Mouse (Mus musculus) right cerebral cortex, adult 2 months (tissue): Measurements from ENCODE around the gene Tshz3.

Experiments
- DNase-seq, 2 experiments: peaks; one replicate each; pipeline ENCODE4 v3.0.0; 2021 to 2022; ENCODE audit warnings: low spot score in 2 of 2

The Tshz3 gene

GRCm38 (mm10) chr7:36696406-36697117, 1.4 kb upstream of the Tshz3 start:
- peak; percentile 57 to 72 for DNase-seq

- DNase-seq = no peak
These were observed 631 bp upstream of the Tshz3 start for GRCm38 (mm10) chr7:36697118-36697855.

GRCm38 (mm10) chr7:36698589-36698946, 650 bp downstream of the Tshz3 start:
- DNase-seq = no peak

GRCm38 (mm10) chr7:36699001-36699987, 1.4 kb downstream of the Tshz3 start:
- no peak for DNase-seq

GRCm38 (mm10) chr7:36706636-36707035, 8.7 kb downstream of the Tshz3 start:
- DNase-seq = no peak

GRCm38 (mm10) chr7:36707266-36707665, 9.3 kb downstream of the Tshz3 start:
- no peak for DNase-seq

- DNase-seq = no peak
These were observed 9.9 kb downstream of the Tshz3 start for GRCm38 (mm10) chr7:36707681-36708350.

GRCm38 (mm10) chr7:36708823-36709222, 10.9 kb downstream of the Tshz3 start:
- DNase-seq = no peak

GRCm38 (mm10) chr7:36709239-36709638, 11.3 kb downstream of the Tshz3 start:
- no peak for DNase-seq

GRCm38 (mm10) chr7:36709974-36710373, 12.1 kb downstream of the Tshz3 start:
- no peak for DNase-seq

GRCm38 (mm10) chr7:36710387-36710786, 12.5 kb downstream of the Tshz3 start:
- DNase-seq = no peak

- DNase-seq = no peak
These were observed 13.8 kb downstream of the Tshz3 start for GRCm38 (mm10) chr7:36711766-36712165.

GRCm38 (mm10) chr7:36714323-36714722, 16.4 kb downstream of the Tshz3 start:
- no peak for DNase-seq

- no peak for DNase-seq
These were observed 19.3 kb downstream of the Tshz3 start for GRCm38 (mm10) chr7:36717192-36717591.

- DNase-seq = no peak
These were observed 22.9 kb downstream of the Tshz3 start for GRCm38 (mm10) chr7:36720830-36721229.

- peak in 1 of 2 experiments; percentile 55 for DNase-seq
These were observed 38.6 kb downstream of the Tshz3 start for GRCm38 (mm10) chr7:36736303-36737050.

- DNase-seq = no peak
These were observed 53.6 kb downstream of the Tshz3 start for GRCm38 (mm10) chr7:36751480-36751879.

GRCm38 (mm10) chr7:36767501-36768092, 69.7 kb downstream of the Tshz3 start:
- DNase-seq = no peak

- DNase-seq = no peak
These were observed 75.2 kb downstream of the Tshz3 start for GRCm38 (mm10) chr7:36773086-36773485.

GRCm38 (mm10) chr7:36776956-36777355, 79.0 kb downstream of the Tshz3 start:
- no peak for DNase-seq
